Mouse (Mus musculus): Measurements from ENCODE around the gene Lrig2. TPM values are rescaled to one million over a fixed set of nuclear protein-coding genes. Genes with fewer than 3 reads are reported as not detected.
A peak's percentile ranks its signal among the peaks of the same experiment; 100 is the strongest.

Lrig2 gene
- polyA plus RNA-seq, 1 experiment from 2014 or later: 20.2 TPM

- Histone ChIP-seq H3K27me3 (ENCODE audit: low read depth, poor library complexity, severe bottlenecking) (no peaks in the 10 kb centered on the region), H3K9me3 (replicated peaks) (no peaks in the 10 kb centered on the region), H3K4me3 (no peak overlapping the region), H3K27ac (no peak overlapping the region), H3K36me3 (no peaks in the 10 kb centered on the region), H3K4me1 (peaks cover 7% of the 10 kb centered on the region)
- WGBS: 78% methylated on average over 8 of the region's 8 CpGs
- no peak for DNase-seq (ENCODE audit: low spot score)
Observed at GRCm38 (mm10) chr3:104373907-104374306, 137.8 kb downstream of the Lrig2 start.

- no peaks in the 10 kb centered on the region for H3K36me3 ChIP-seq
- no peak for DNase-seq (ENCODE audit: low spot score)
- no peaks in the 10 kb centered on the region for H3K27me3 ChIP-seq (ENCODE audit: low read depth, poor library complexity, severe bottlenecking)
- peaks cover 11% of the 10 kb centered on the region for H3K4me1 ChIP-seq
- no peak overlapping the region for H3K4me3 ChIP-seq
- H3K9me3 ChIP-seq (replicated peaks): no peaks in the 10 kb centered on the region
- WGBS: 85% methylated on average over 2 of the region's 2 CpGs
- no peak overlapping the region for H3K27ac ChIP-seq
Observed at GRCm38 (mm10) chr3:104372374-104372773, 139.3 kb downstream of the Lrig2 start.

- no peak overlapping the region for H3K27ac ChIP-seq
- H3K4me1 ChIP-seq: 0 out of 2 replicates have a peak, but pooled peaks cover 4% of the 10 kb centered on the region
- WGBS: 86% methylated on average over 2 of the region's 2 CpGs
- H3K36me3 ChIP-seq: no peaks in the 10 kb centered on the region
- no peak for DNase-seq (ENCODE audit: low spot score)
- H3K4me3 ChIP-seq: no peak overlapping the region
- no peaks in the 10 kb centered on the region for H3K9me3 ChIP-seq (replicated peaks)
- H3K27me3 ChIP-seq (ENCODE audit: low read depth, poor library complexity, severe bottlenecking): no peaks in the 10 kb centered on the region
Observed at GRCm38 (mm10) chr3:104367912-104368311, 143.8 kb downstream of the Lrig2 start.

- H3K4me3 ChIP-seq: no peak overlapping the region
- WGBS: 76% methylated on average over 8 of the region's 8 CpGs
- peaks cover 16% of the 10 kb centered on the region for H3K4me1 ChIP-seq
- DNase-seq (ENCODE audit: low spot score): no peak
- no peaks in the 10 kb centered on the region for H3K27me3 ChIP-seq (ENCODE audit: low read depth, poor library complexity, severe bottlenecking)
- no peak overlapping the region for H3K27ac ChIP-seq
- H3K36me3 ChIP-seq: no peaks in the 10 kb centered on the region
- H3K9me3 ChIP-seq (replicated peaks): no peaks in the 10 kb centered on the region
Observed at GRCm38 (mm10) chr3:104361814-104362213, 149.9 kb downstream of the Lrig2 start.

- no peak overlapping the region for H3K27ac ChIP-seq
- WGBS: 64% methylated on average over 5 of the region's 5 CpGs
- H3K9me3 ChIP-seq (replicated peaks): no peaks in the 10 kb centered on the region
- DNase-seq (ENCODE audit: low spot score): no peak
- H3K4me1 ChIP-seq: peaks cover 16% of the 10 kb centered on the region
- H3K36me3 ChIP-seq: no peaks in the 10 kb centered on the region
- H3K4me3 ChIP-seq: no peak overlapping the region
- H3K27me3 ChIP-seq (ENCODE audit: low read depth, poor library complexity, severe bottlenecking): no peaks in the 10 kb centered on the region
Observed at GRCm38 (mm10) chr3:104360325-104360724, 151.4 kb downstream of the Lrig2 start.

- Histone ChIP-seq H3K27ac (no peak overlapping the region), H3K9me3 (replicated peaks) (no peaks in the 10 kb centered on the region), H3K36me3 (no peaks in the 10 kb centered on the region), H3K4me1 (peaks cover 16% of the 10 kb centered on the region), H3K27me3 (ENCODE audit: low read depth, poor library complexity, severe bottlenecking) (no peaks in the 10 kb centered on the region), H3K4me3 (no peak overlapping the region)
- WGBS: 42% methylated on average over 8 of the region's 8 CpGs
- no peak for DNase-seq (ENCODE audit: low spot score)
Observed at GRCm38 (mm10) chr3:104359225-104360135, 152.2 kb downstream of the Lrig2 start.

- Histone ChIP-seq H3K27me3 (ENCODE audit: low read depth, poor library complexity, severe bottlenecking) (no peaks in the 10 kb centered on the region), H3K4me3 (no peak overlapping the region), H3K36me3 (no peaks in the 10 kb centered on the region), H3K27ac (no peak overlapping the region), H3K4me1 (peaks cover 16% of the 10 kb centered on the region), H3K9me3 (replicated peaks) (no peaks in the 10 kb centered on the region)
- no peak for DNase-seq (ENCODE audit: low spot score)
- WGBS: 80% methylated on average over 5 of the region's 5 CpGs
Observed at GRCm38 (mm10) chr3:104358747-104359146, 153.0 kb downstream of the Lrig2 start.

- Histone ChIP-seq H3K9me3 (replicated peaks) (no peaks in the 10 kb centered on the region), H3K4me1 (peaks cover 20% of the 10 kb centered on the region), H3K27me3 (ENCODE audit: low read depth, poor library complexity, severe bottlenecking) (no peaks in the 10 kb centered on the region), H3K4me3 (no peak overlapping the region), H3K36me3 (no peaks in the 10 kb centered on the region), H3K27ac (no peak overlapping the region)
- no peak for DNase-seq (ENCODE audit: low spot score)
- 93% methylated on average over 5 of the region's 5 CpGs for WGBS
Observed at GRCm38 (mm10) chr3:104356106-104356505, 155.6 kb downstream of the Lrig2 start.

GRCm38 (mm10) chr3:104353884-104354283 lies 157.8 kb downstream of the Lrig2 start:
- peak overlapping the region; percentile 2; the same call in 1 of the 2 replicates for H3K27ac ChIP-seq
- no peaks in the 10 kb centered on the region for H3K27me3 ChIP-seq (ENCODE audit: low read depth, poor library complexity, severe bottlenecking)
- H3K4me1 ChIP-seq: peaks cover 25% of the 10 kb centered on the region
- no peaks in the 10 kb centered on the region for H3K9me3 ChIP-seq (replicated peaks)
- WGBS: 42% methylated on average over 3 of the region's 3 CpGs
- no peak for DNase-seq (ENCODE audit: low spot score)
- H3K36me3 ChIP-seq: no peaks in the 10 kb centered on the region
- H3K4me3 ChIP-seq: no peak overlapping the region

GRCm38 (mm10) chr3:104352358-104353060 lies 159.2 kb downstream of the Lrig2 start:
- DNase-seq (ENCODE audit: low spot score): no peak
- 76% methylated on average over 7 of the region's 7 CpGs for WGBS
- peaks cover 25% of the 10 kb centered on the region for H3K4me1 ChIP-seq
- no peaks in the 10 kb centered on the region for H3K27me3 ChIP-seq (ENCODE audit: low read depth, poor library complexity, severe bottlenecking)
- no peaks in the 10 kb centered on the region for H3K36me3 ChIP-seq
- no peak overlapping the region for H3K4me3 ChIP-seq
- no peak overlapping the region for H3K27ac ChIP-seq
- no peaks in the 10 kb centered on the region for H3K9me3 ChIP-seq (replicated peaks)

GRCm38 (mm10) chr3:104350253-104350945 lies 161.3 kb downstream of the Lrig2 start:
- Histone ChIP-seq H3K27me3 (ENCODE audit: low read depth, poor library complexity, severe bottlenecking) (no peaks in the 10 kb centered on the region), H3K36me3 (no peaks in the 10 kb centered on the region), H3K27ac (no peak overlapping the region), H3K9me3 (replicated peaks) (no peaks in the 10 kb centered on the region), H3K4me3 (no peak overlapping the region), H3K4me1 (peaks cover 25% of the 10 kb centered on the region)
- WGBS: 87% methylated on average over 2 of the region's 2 CpGs
- DNase-seq (ENCODE audit: low spot score): no peak

- Histone ChIP-seq H3K36me3 (no peaks in the 10 kb centered on the region), H3K4me3 (no peak overlapping the region), H3K27me3 (ENCODE audit: low read depth, poor library complexity, severe bottlenecking) (no peaks in the 10 kb centered on the region), H3K9me3 (replicated peaks) (no peaks in the 10 kb centered on the region), H3K27ac (no peak overlapping the region), H3K4me1 (peaks cover 27% of the 10 kb centered on the region)
- no peak for DNase-seq (ENCODE audit: low spot score)
- 63% methylated on average over 2 of the region's 2 CpGs for WGBS
Observed at GRCm38 (mm10) chr3:104349847-104350228, 161.9 kb downstream of the Lrig2 start.

Measured in limb, embryonic 10.5 days (tissue).